ENCODE assay signal across 27 mouse cellular contexts in the genomic region with DNA sequence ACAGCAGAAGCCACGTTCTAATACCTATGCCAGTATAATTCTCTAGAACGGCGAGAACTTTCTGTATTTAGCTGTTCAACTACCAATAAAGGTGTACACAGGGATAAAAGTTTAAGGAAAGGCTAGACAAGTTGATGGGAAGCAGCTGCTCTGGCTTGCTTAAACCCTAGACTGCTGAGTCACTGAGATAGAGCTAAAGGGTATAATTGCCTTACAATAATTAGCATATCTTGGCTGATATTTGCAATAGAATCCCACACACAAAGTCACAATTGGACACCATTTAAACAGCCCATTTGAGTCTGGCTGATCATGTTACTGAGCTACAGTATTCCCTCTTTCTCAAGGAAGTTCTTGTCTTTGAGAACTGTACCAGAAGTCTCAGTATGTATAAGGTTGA.
DNase-seq lines count a peak whose midpoint lies in the region; ATAC-seq and TF ChIP-seq lines count a peak whose summit lies in the region.
"Had no signal": no experiment of that assay in that cellular context is flagged by ENCODE, and none has a peak within 500 bp of the region (broad histone marks: within the 10 kb centered on the region; RNA-seq: fewer than 3 reads in every experiment).

No protein-coding gene starts in this region.

- no peaks in the 10 kb centered on the region for H3K27me3 ChIP-seq in embryonic facial prominence, embryonic 11.5 days (ENCODE audit: control insufficient read depth, insufficient read depth, low read length)
- no peaks in the 10 kb centered on the region for H3K27me3 ChIP-seq in embryonic facial prominence, embryonic 10.5 days (replicated peaks; ENCODE audit: low read depth, poor library complexity, severe bottlenecking)
- no peaks in the 10 kb centered on the region for H3K27me3 ChIP-seq in heart, adult 2 months (ENCODE audit: control insufficient read depth, insufficient read depth, low read length)
- H3K27me3 ChIP-seq in heart, embryonic 12.5 days (replicated peaks), result no peaks in the 10 kb centered on the region
- no peaks in the 10 kb centered on the region for H3K27me3 ChIP-seq in embryonic facial prominence, embryonic 14.5 days (replicated peaks; ENCODE audit: control insufficient read depth, insufficient read depth, low read length)
- H3K27me3 ChIP-seq: CH12.LX; embryonic facial prominence, embryonic 12.5 days; forebrain, embryonic 12.5 days; heart, embryonic 13.5 days had no signal

- peak; percentile 15 for DNase-seq in embryonic facial prominence, embryonic 11.5 days (ENCODE audit: low spot score)
- no peak for DNase-seq in embryonic facial prominence, embryonic 10.5 days (ENCODE audit: low spot score)
- DNase-seq in heart, adult 2 months, result no peak
- DNase-seq in layer of hippocampus, adult 2 months (ENCODE audit: low spot score in 2 of 2), result no peak
- DNase-seq in layer of hippocampus, adult 11-12 months (ENCODE audit: low spot score), result no peak
- peak; percentile 19 for DNase-seq in embryonic facial prominence, embryonic 14.5 days (ENCODE audit: low spot score)
- DNase-seq in cerebellum, postnatal 4 days (ENCODE audit: low spot score in 2 of 2), result no peak
- DNase-seq: adrenal gland, postnatal 10 days; adrenal gland, postnatal 36 days; cerebellum, adult 11 months; cerebellum, adult 2 months; cerebellum, adult 9-11 months; cerebellum, postnatal 25 days; embryo, embryonic 11 days; gastrocnemius, postnatal 25 days; kidney, adult 18-20 months had no signal

- no peaks in the 10 kb centered on the region for H3K36me3 ChIP-seq in embryonic facial prominence, embryonic 11.5 days (replicated peaks; ENCODE audit: control insufficient read depth, insufficient read depth, low read depth, low read length)
- no peaks in the 10 kb centered on the region for H3K36me3 ChIP-seq in embryonic facial prominence, embryonic 10.5 days (replicated peaks)
- H3K36me3 ChIP-seq in heart, adult 2 months (ENCODE audit: control insufficient read depth, insufficient read depth, low read length), result no peaks in the 10 kb centered on the region
- H3K36me3 ChIP-seq in heart, embryonic 12.5 days, result no peaks in the 10 kb centered on the region
- H3K36me3 ChIP-seq in embryonic facial prominence, embryonic 14.5 days (ENCODE audit: control insufficient read depth, insufficient read depth, low read length), result no peaks in the 10 kb centered on the region
- H3K36me3 ChIP-seq: embryonic facial prominence, embryonic 12.5 days; forebrain, embryonic 12.5 days; heart, embryonic 13.5 days had no signal

- 76% methylated on average over 3 of the region's 3 CpGs for WGBS in embryonic facial prominence, embryonic 11.5 days
- 83% methylated on average over 3 of the region's 3 CpGs for WGBS in embryonic facial prominence, embryonic 10.5 days
- WGBS in heart, adult 2 months, result 61% methylated on average over 3 of the region's 3 CpGs
- WGBS in heart, embryonic 12.5 days, result 75% methylated on average over 3 of the region's 3 CpGs
- WGBS in embryonic facial prominence, embryonic 14.5 days, result 76% methylated on average over 3 of the region's 3 CpGs

- no peak overlapping the region for H3K4me2 ChIP-seq in embryonic facial prominence, embryonic 11.5 days (ENCODE audit: low read depth, low read length)
- H3K4me2 ChIP-seq in heart, embryonic 12.5 days, result no peak overlapping the region
- H3K4me2 ChIP-seq in embryonic facial prominence, embryonic 14.5 days (ENCODE audit: low read depth, low read length), result no peak overlapping the region
- H3K4me2 ChIP-seq: embryonic facial prominence, embryonic 12.5 days; forebrain, embryonic 12.5 days; heart, embryonic 13.5 days; hindbrain, embryonic 14.5 days had no signal

- no peak for ATAC-seq in embryonic facial prominence, embryonic 11.5 days (replicated peaks; ENCODE audit: insufficient number of reproducible peaks, low FRiP score, low TSS enrichment, low read depth)
- ATAC-seq in heart, embryonic 12.5 days (ENCODE audit: insufficient number of reproducible peaks, low FRiP score), result no peak
- no peak for ATAC-seq in embryonic facial prominence, embryonic 14.5 days (ENCODE audit: low read depth)
- ATAC-seq: forebrain, embryonic 16.5 days; hindbrain, postnatal 0 days; inflammation-experienced regulatory T-cells, adult 6 months; intestine, embryonic 16.5 days had no signal

- H3K4me3 ChIP-seq in embryonic facial prominence, embryonic 11.5 days (ENCODE audit: low read depth, low read length), result no peak overlapping the region
- H3K4me3 ChIP-seq in embryonic facial prominence, embryonic 10.5 days, result no peak overlapping the region
- H3K4me3 ChIP-seq in heart, adult 2 months, result no peak overlapping the region
- H3K4me3 ChIP-seq in heart, embryonic 12.5 days, result no peak overlapping the region
- H3K4me3 ChIP-seq in layer of hippocampus, adult 2 months, result no peak overlapping the region
- no peak overlapping the region for H3K4me3 ChIP-seq in embryonic facial prominence, embryonic 14.5 days (ENCODE audit: low read depth, low read length)
- H3K4me3 ChIP-seq: embryonic facial prominence, embryonic 12.5 days; erythroblast, embryonic 14.5 days; forebrain, embryonic 12.5 days; heart, embryonic 13.5 days had no signal

- no peak for TF ChIP-seq POLR2A in heart, adult 2 months (IDR thresholded peaks at IDR 0.05; ENCODE audit: insufficient read depth, low read depth, low read length)

- no peak overlapping the region for H3K9ac ChIP-seq in embryonic facial prominence, embryonic 11.5 days (replicated peaks; ENCODE audit: low read length)
- no peak overlapping the region for H3K9ac ChIP-seq in heart, adult 2 months (ENCODE audit: low read depth, low read length)
- no peak overlapping the region for H3K9ac ChIP-seq in heart, embryonic 12.5 days
- no peak overlapping the region for H3K9ac ChIP-seq in embryonic facial prominence, embryonic 14.5 days (ENCODE audit: low read depth, low read length)
- H3K9ac ChIP-seq: embryonic facial prominence, embryonic 12.5 days; forebrain, embryonic 12.5 days; heart, embryonic 13.5 days; hindbrain, embryonic 14.5 days had no signal

- H3K27ac ChIP-seq in embryonic facial prominence, embryonic 11.5 days (replicated peaks; ENCODE audit: low read depth, low read length), result no peak overlapping the region
- no peak overlapping the region for H3K27ac ChIP-seq in embryonic facial prominence, embryonic 10.5 days (replicated peaks)
- peak overlapping the region; percentile 7; the same call in 1 of the 2 replicates for H3K27ac ChIP-seq in heart, adult 2 months
- no peak overlapping the region for H3K27ac ChIP-seq in heart, embryonic 12.5 days (ENCODE audit: poor library complexity, severe bottlenecking)
- H3K27ac ChIP-seq in layer of hippocampus, adult 2 months, result peak overlapping the region; percentile 88
- no peak overlapping the region for H3K27ac ChIP-seq in embryonic facial prominence, embryonic 14.5 days (replicated peaks; ENCODE audit: low read depth, low read length)
- H3K27ac ChIP-seq: embryonic facial prominence, embryonic 12.5 days; forebrain, embryonic 12.5 days; heart, embryonic 13.5 days; hindbrain, embryonic 14.5 days; hindbrain, postnatal 0 days had no signal

- TF ChIP-seq CTCF in heart, adult 2 months (IDR thresholded peaks at IDR 0.05), result no peak
- TF ChIP-seq CTCF in layer of hippocampus, adult 2 months (conservative IDR thresholded peaks at IDR 0.05), result no peak

- TF ChIP-seq EP300 in heart, adult 2 months (IDR thresholded peaks at IDR 0.05; ENCODE audit: insufficient read depth, low read depth, low read length), result no peak

- no peaks in the 10 kb centered on the region for H3K79me2 ChIP-seq in heart, adult 2 months (replicated peaks; ENCODE audit: control insufficient read depth, insufficient read depth, low read length)

- no peaks in the 10 kb centered on the region for H3K4me1 ChIP-seq in embryonic facial prominence, embryonic 11.5 days (ENCODE audit: control insufficient read depth, insufficient read depth, low read length)
- no peaks in the 10 kb centered on the region for H3K4me1 ChIP-seq in embryonic facial prominence, embryonic 10.5 days
- no peaks in the 10 kb centered on the region for H3K4me1 ChIP-seq in heart, adult 2 months (ENCODE audit: control insufficient read depth, insufficient read depth, low read length)
- H3K4me1 ChIP-seq in heart, embryonic 12.5 days (replicated peaks), result no peaks in the 10 kb centered on the region
- no peaks in the 10 kb centered on the region for H3K4me1 ChIP-seq in embryonic facial prominence, embryonic 14.5 days (ENCODE audit: control insufficient read depth, insufficient read depth, low read length)
- H3K4me1 ChIP-seq: embryonic facial prominence, embryonic 12.5 days; forebrain, embryonic 12.5 days; heart, embryonic 13.5 days had no signal

- H3K9me3 ChIP-seq in embryonic facial prominence, embryonic 11.5 days (replicated peaks; ENCODE audit: control insufficient read depth, low read length), result no peaks in the 10 kb centered on the region
- no peaks in the 10 kb centered on the region for H3K9me3 ChIP-seq in embryonic facial prominence, embryonic 10.5 days
- H3K9me3 ChIP-seq in heart, embryonic 12.5 days (replicated peaks), result no peaks in the 10 kb centered on the region
- no peaks in the 10 kb centered on the region for H3K9me3 ChIP-seq in embryonic facial prominence, embryonic 14.5 days (ENCODE audit: control insufficient read depth, low read length)
- H3K9me3 ChIP-seq: embryonic facial prominence, embryonic 12.5 days; forebrain, embryonic 12.5 days; heart, embryonic 13.5 days had no signal

- intact Hi-C loops in heart, adult 2 months (cut with DNase I), result no loop called here

Comparison
In these comparisons a context has a peak if more than half of its experiments do, and no peak if none do; other contexts are left out.
1. DNase-seq: peak in embryonic facial prominence, embryonic 11.5 days (single experiment) and embryonic facial prominence, embryonic 14.5 days (single experiment); none in embryonic facial prominence, embryonic 10.5 days (single experiment), heart, adult 2 months (0 of 2), layer of hippocampus, adult 2 months (0 of 2), layer of hippocampus, adult 11-12 months (single experiment) and cerebellum, postnatal 4 days (0 of 2).
2. H3K27ac ChIP-seq: peak in heart, adult 2 months (single experiment) and layer of hippocampus, adult 2 months (single experiment); none in embryonic facial prominence, embryonic 11.5 days (single experiment), embryonic facial prominence, embryonic 10.5 days (single experiment), heart, embryonic 12.5 days (single experiment) and embryonic facial prominence, embryonic 14.5 days (single experiment).